Mouse (Mus musculus) hindbrain, postnatal 0 days (tissue): ENCODE results near the gene Dixdc1. TPM values are rescaled to one million over a fixed set of nuclear protein-coding genes. Genes with fewer than 3 reads are reported as not detected.

Source experiments
- ATAC-seq: fragments of 200-750 bp; cut with Nextera tagmentation; 2 replicates; pipeline ENCODE4 v1.8.0; 2017; ENCODE audit warnings: mild to moderate bottlenecking, moderate TSS enrichment, moderate library complexity
- DNase-seq: peaks from one replicate; pipeline ENCODE4 v3.0.0-alpha.2; 2015; ENCODE audit warnings: low spot score
- H3K27ac ChIP-seq: fragments of 300-500 bp; sonication (generic); 2 replicates; pipeline ENCODE4 v1.5.1; 2014; ENCODE audit warnings: mild to moderate bottlenecking
- H3K27me3 ChIP-seq: fragments of 300-500 bp; sonication (generic); 2 replicates; pipeline ENCODE4 v1.6.1; 2014; ENCODE audit warnings: low read length, mixed read lengths; ENCODE audit not compliant: insufficient read depth
- H3K36me3 ChIP-seq: fragments of 300-500 bp; sonication (generic); 2 replicates; pipeline ENCODE4 v1.6.1; 2014; ENCODE audit warnings: low read length, mixed read lengths; ENCODE audit not compliant: insufficient read depth
- H3K4me1 ChIP-seq: fragments of 300-500 bp; sonication (generic); 2 replicates; pipeline ENCODE4 v1.6.1; 2014; ENCODE audit warnings: antibody characterized with exemption, low read length, mixed read lengths; ENCODE audit not compliant: insufficient read depth
- H3K4me2 ChIP-seq: fragments of 300-500 bp; sonication (generic); 2 replicates; pipeline ENCODE4 v1.6.1; 2014; ENCODE audit warnings: low read depth, mild to moderate bottlenecking, low read length, moderate library complexity, mixed read lengths
- H3K4me3 ChIP-seq: fragments of 300-500 bp; sonication (generic); 2 replicates; pipeline ENCODE4 v1.5.1; 2014; ENCODE audit warnings: low read length
- H3K9ac ChIP-seq: fragments of 300-500 bp; sonication (generic); replicated peaks from 2 replicates; pipeline ENCODE4 v1.6.1; 2014; ENCODE audit warnings: mild to moderate bottlenecking, low read length, moderate library complexity, mixed read lengths
- H3K9me3 ChIP-seq: fragments of 300-500 bp; sonication (generic); 2 replicates; pipeline ENCODE4 v1.6.1; 2016; ENCODE audit warnings: low read length, mixed read lengths
- CTCF ChIP-seq: IDR thresholded peaks from 2 replicates; pipeline ENCODE4 v1.5.1; 2016; ENCODE audit warnings: antibody characterized with exemption, control low read depth, low read depth
- WGBS: fragments of 180-500 bp; shearing (Covaris S2); extraction: QIAGEN DNeasy Blood & Tissue Kit; methylation state at CpG from one replicate; pipeline ENCODE4 v1.1.7; 2014; 5-methylcytosine and 5-hydroxymethylcytosine counted together
- polyA plus RNA-seq: library from polyadenylated mRNA; unstranded; fragments of >200 nt; fragmentation: Nextera tagmentation; extraction: Ambion mirVana; gene quantifications from 2 replicates; pipeline ENCODE4 v1.2.1, GENCODE M21; 2015
- total RNA-seq: library from RNA; depleted of rRNA; stranded (reverse); fragments of >200 nt; gene quantifications from 2 replicates; pipeline ENCODE4 v1.2.3, GENCODE M21; 2014

The Dixdc1 gene
- total and polyA plus RNA-seq, 2 experiments from 2014 or later = 24.4 to 40.3 TPM

DNA sequence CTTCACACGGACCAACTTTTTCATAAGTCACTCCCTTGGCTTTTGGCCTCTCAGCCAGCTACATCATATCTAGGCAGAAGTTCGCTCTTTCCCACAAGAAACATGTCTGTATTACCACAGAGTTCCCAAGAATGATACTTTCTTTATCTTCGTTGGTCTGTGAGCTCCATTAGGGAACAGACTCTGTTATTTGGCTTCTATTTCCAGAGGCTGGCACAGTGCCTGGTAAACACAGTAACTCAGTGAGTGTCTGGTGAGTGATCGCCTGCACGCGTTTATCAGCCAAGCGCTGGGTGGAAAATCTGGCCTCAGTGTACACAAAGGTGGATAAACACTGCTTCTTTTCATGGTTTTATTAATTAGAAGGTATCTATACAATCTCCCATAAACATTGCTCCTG lies 15.9 kb downstream of the Dixdc1 start:
- Histone ChIP-seq H3K9ac (no peak overlapping the region), H3K27ac (peak overlapping the region; percentile 75)
- WGBS = 21% methylated on average over 7 of the region's 7 CpGs

GRCm38 (mm10) chr9:50722451-50722911 lies 16.8 kb downstream of the Dixdc1 start:
- Histone ChIP-seq H3K4me3 (no peak overlapping the region), H3K4me1 (peaks cover 22% of the 10 kb centered on the region), H3K36me3 (no peaks in the 10 kb centered on the region), H3K9me3 (no peaks in the 10 kb centered on the region), H3K27ac (peak overlapping the region; percentile 75; the same call in 1 of the 2 replicates), H3K9ac (no peak overlapping the region), H3K27me3 (no peaks in the 10 kb centered on the region), H3K4me2 (peak overlapping the region; percentile 46)
- TF ChIP-seq CTCF = no peak
- peak; percentile 42 for ATAC-seq
- WGBS = 13% methylated on average over 8 of the region's 8 CpGs
- DNase-seq = peak; percentile 66

More for the DNA sequence above, 15.9 kb downstream of the Dixdc1 start:
- Histone ChIP-seq H3K9me3 (no peaks in the 10 kb centered on the region), H3K4me1 (peaks cover 22% of the 10 kb centered on the region), H3K4me3 (peak overlapping the region; percentile 16), H3K4me2 (peak overlapping the region; percentile 46), H3K27me3 (no peaks in the 10 kb centered on the region), H3K36me3 (no peaks in the 10 kb centered on the region)
- no peak for ATAC-seq
- no peak for TF ChIP-seq CTCF
- DNase-seq = peak; percentile 86

- WGBS = 33% methylated on average over 12 of the region's 12 CpGs
- no peak for TF ChIP-seq CTCF
- Histone ChIP-seq H3K27me3 (no peaks in the 10 kb centered on the region), H3K4me3 (no peak overlapping the region), H3K9me3 (no peaks in the 10 kb centered on the region), H3K27ac (no peak overlapping the region), H3K36me3 (no peaks in the 10 kb centered on the region), H3K9ac (no peak overlapping the region), H3K4me1 (peaks cover 21% of the 10 kb centered on the region), H3K4me2 (no peak overlapping the region)
- no peak for ATAC-seq
- DNase-seq = no peak
Measured at GRCm38 (mm10) chr9:50721061-50721460, 18.3 kb downstream of the Dixdc1 start.

- 80% methylated on average over 4 of the region's 4 CpGs for WGBS
- H3K4me3 ChIP-seq = no peak overlapping the region
- DNase-seq = no peak
Measured at GRCm38 (mm10) chr9:50718878-50719277, 20.4 kb downstream of the Dixdc1 start.

GRCm38 (mm10) chr9:50714188-50714587 lies 25.1 kb downstream of the Dixdc1 start:
- no peak overlapping the region for H3K27ac ChIP-seq
- ATAC-seq (no peak), DNase-seq (no peak)
- no peak overlapping the region for H3K9ac ChIP-seq
- TF ChIP-seq CTCF = no peak
- H3K9me3 ChIP-seq = no peaks in the 10 kb centered on the region
- H3K4me1 ChIP-seq = no peaks in the 10 kb centered on the region
- H3K36me3 ChIP-seq = no peaks in the 10 kb centered on the region
- H3K27me3 ChIP-seq = no peaks in the 10 kb centered on the region
- H3K4me3 ChIP-seq = no peak overlapping the region
- 65% methylated on average over 4 of the region's 4 CpGs for WGBS
- H3K4me2 ChIP-seq = no peak overlapping the region

More at GRCm38 (mm10) chr9:50718878-50719277, 20.4 kb downstream of the Dixdc1 start:
- Histone ChIP-seq H3K36me3 (no peaks in the 10 kb centered on the region), H3K27me3 (no peaks in the 10 kb centered on the region), H3K4me2 (no peak overlapping the region), H3K27ac (no peak overlapping the region), H3K4me1 (peaks cover 12% of the 10 kb centered on the region; the same call in 1 of the 2 replicates), H3K9me3 (no peaks in the 10 kb centered on the region), H3K9ac (no peak overlapping the region)
- no peak for ATAC-seq
- TF ChIP-seq CTCF = no peak

DNA sequence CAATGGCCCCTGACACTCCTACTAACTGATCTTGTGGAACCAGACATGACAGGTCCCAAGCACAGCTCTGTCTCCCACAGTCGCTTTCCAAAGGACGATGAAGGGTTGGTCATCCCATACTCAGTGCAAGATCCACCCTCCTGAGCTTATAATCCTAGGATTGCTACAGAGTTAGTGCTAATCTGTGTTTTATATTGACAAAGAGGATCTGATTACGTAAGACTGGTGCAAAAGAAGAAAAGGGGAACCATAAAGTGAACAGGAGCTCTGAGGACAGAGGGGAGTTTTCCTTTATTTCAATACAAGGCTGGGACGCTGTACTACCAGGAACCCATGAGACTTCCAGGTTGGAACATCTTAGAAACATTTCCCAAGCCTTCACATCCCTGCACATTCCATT lies 28.0 kb downstream of the Dixdc1 start:
- no peak for ATAC-seq
- Histone ChIP-seq H3K4me1 (no peaks in the 10 kb centered on the region), H3K36me3 (peaks cover 7% of the 10 kb centered on the region; the same call in 1 of the 2 replicates), H3K9me3 (no peaks in the 10 kb centered on the region), H3K4me3 (no peak overlapping the region), H3K4me2 (no peak overlapping the region), H3K27me3 (no peaks in the 10 kb centered on the region), H3K27ac (no peak overlapping the region), H3K9ac (no peak overlapping the region)
- TF ChIP-seq CTCF = no peak
- WGBS = 88% methylated on average over 4 of the region's 4 CpGs
- DNase-seq = no peak

- Histone ChIP-seq H3K4me2 (no peak overlapping the region), H3K4me1 (no peaks in the 10 kb centered on the region), H3K27ac (no peak overlapping the region), H3K27me3 (no peaks in the 10 kb centered on the region), H3K36me3 (peaks cover 7% of the 10 kb centered on the region; the same call in 1 of the 2 replicates), H3K9ac (no peak overlapping the region), H3K4me3 (no peak overlapping the region), H3K9me3 (no peaks in the 10 kb centered on the region)
- WGBS = 24% methylated on average over 2 of the region's 2 CpGs
- TF ChIP-seq CTCF = peak; percentile 70
- DNase-seq (peak; percentile 63), ATAC-seq (no peak)
Measured at GRCm38 (mm10) chr9:50709108-50709507, 30.2 kb downstream of the Dixdc1 start.
